Mouse (Mus musculus) brain, embryonic 14.5 days (tissue): ENCODE measurements at regions not wholly inside any gene's neighbourhood (a gene's known extent, or its start where the extent isn't known, plus 50 kb on each side); places are given as distances from the start of the nearest gene placed in this dataset.

Source experiments
- CTCF ChIP-seq: fragments of 200-500 bp; IDR thresholded peaks from 2 replicates; pipeline ENCODE4 v1.5.1; 2012; ENCODE audit warnings: inconsistent platforms, mild to moderate bottlenecking, moderate library complexity, borderline replicate concordance; ENCODE audit not compliant: insufficient read depth, insufficient read length; ENCODE audit errors: extremely low read depth
- POLR2A ChIP-seq: fragments of 200-500 bp; IDR thresholded peaks from 2 replicates; pipeline ENCODE4 v1.6.1; 2012; ENCODE audit warnings: mild to moderate bottlenecking, inconsistent platforms, borderline replicate concordance; ENCODE audit not compliant: poor library complexity, insufficient read depth, insufficient read length, severe bottlenecking; ENCODE audit errors: extremely low read depth

DNA sequence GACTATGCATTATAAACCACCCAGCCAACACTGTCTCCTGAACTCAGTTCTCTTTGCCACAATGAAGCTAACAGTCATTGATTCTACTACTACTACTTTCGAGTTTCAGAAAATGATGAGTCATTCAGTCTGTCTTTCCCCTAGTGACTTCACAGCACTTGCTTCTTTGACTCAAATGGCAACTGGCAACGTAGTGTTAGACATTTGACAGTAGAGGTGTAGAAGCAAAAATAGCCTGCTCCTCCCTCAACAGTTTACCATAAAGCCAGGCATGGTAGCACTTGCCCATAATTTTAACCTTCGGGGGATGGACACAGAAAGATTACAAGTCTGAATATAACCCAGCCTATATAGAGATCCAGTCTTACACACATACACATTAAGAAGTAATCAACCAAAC is 67.3 kb upstream of the Pdc start:
- TF ChIP-seq POLR2A = no peak
- no peak for TF ChIP-seq CTCF
